Mouse (Mus musculus) bone marrow, adult 2 months (tissue): ENCODE measurements around the gene Fgd6.

ENCODE experiments used
- CTCF ChIP-seq: fragments of 200-500 bp; IDR thresholded peaks from 2 replicates; pipeline ENCODE4 v1.5.1; 2011; ENCODE audit warnings: low read length, control low read depth; ENCODE audit not compliant: control insufficient read depth, insufficient read depth
- POLR2A ChIP-seq: fragments of 200-500 bp; IDR thresholded peaks from 2 replicates; pipeline ENCODE4 v1.6.1; 2011; ENCODE audit warnings: low read depth, mild to moderate bottlenecking, control low read depth, low read length, borderline replicate concordance; ENCODE audit not compliant: control insufficient read depth

GRCm38 (mm10) chr10:94008356-94008755 lies 27.4 kb upstream of the Fgd6 start:
- no peak for TF ChIP-seq POLR2A
- no peak for TF ChIP-seq CTCF
